Mouse (Mus musculus): ENCODE measurements around the gene Gdf9.

- TF ChIP-seq EP300 (IDR thresholded peaks at IDR 0.05; ENCODE audit: low read depth) (no peak), CTCF (IDR thresholded peaks at IDR 0.05; ENCODE audit: low read depth) (no peak)
Measured at GRCm38 (mm10) chr11:53431347-53432056, 679 bp downstream of the Gdf9 start.

Measured in heart, postnatal 0 days (tissue).